Mouse (Mus musculus) hindbrain, embryonic 12.5 days (tissue): Measurements from ENCODE around the gene Nhsl2. TPM values are rescaled to one million over a fixed set of nuclear protein-coding genes. Genes with fewer than 3 reads are reported as not detected.
A peak's percentile ranks its signal among the peaks of the same experiment; 100 is the strongest.
"Not testable (repeated sequence)": the region's sequence is repeated elsewhere in the genome, so short reads cannot be mapped to it uniquely, and the experiment has no call there.

ENCODE experiments used
- ATAC-seq: fragments of 200-750 bp; cut with Nextera tagmentation; 2 replicates; pipeline ENCODE4 v1.8.0; 2017; ENCODE audit warnings: moderate TSS enrichment; ENCODE audit not compliant: low FRiP score
- H3K27ac ChIP-seq: fragments of 300-500 bp; sonication (generic); 2 replicates; pipeline ENCODE4 v1.5.1; 2016; ENCODE audit warnings: mild to moderate bottlenecking
- H3K27me3 ChIP-seq: fragments of 300-500 bp; sonication (generic); 2 replicates; pipeline ENCODE4 v1.6.1; 2016; ENCODE audit warnings: mild to moderate bottlenecking
- H3K36me3 ChIP-seq: fragments of 300-500 bp; sonication (generic); 2 replicates; pipeline ENCODE4 v1.6.1; 2016; ENCODE audit warnings: mild to moderate bottlenecking
- H3K4me1 ChIP-seq: fragments of 300-500 bp; sonication (generic); 2 replicates; pipeline ENCODE4 v1.6.1; 2016
- H3K4me2 ChIP-seq: fragments of 300-500 bp; sonication (generic); replicated peaks from 2 replicates; pipeline ENCODE4 v1.6.1; 2016; ENCODE audit warnings: mild to moderate bottlenecking
- H3K4me3 ChIP-seq: fragments of 300-500 bp; sonication (generic); 2 replicates; pipeline ENCODE4 v1.5.1; 2016; ENCODE audit warnings: mild to moderate bottlenecking
- H3K9ac ChIP-seq: fragments of 300-500 bp; sonication (generic); 2 replicates; pipeline ENCODE4 v1.6.1; 2016; ENCODE audit warnings: mild to moderate bottlenecking, moderate library complexity
- H3K9me3 ChIP-seq: fragments of 300-500 bp; sonication (generic); replicated peaks from 2 replicates; pipeline ENCODE4 v1.6.1; 2016; ENCODE audit warnings: mild to moderate bottlenecking
- WGBS: fragments of 180-500 bp; shearing (Covaris S2); methylation state at CpG from one replicate; pipeline ENCODE4 v1.1.7; 2016; 5-methylcytosine and 5-hydroxymethylcytosine counted together
- polyA plus RNA-seq: library from polyadenylated mRNA; unstranded; fragments of >200 nt; fragmentation: Nextera tagmentation; extraction: Ambion mirVana; gene quantifications from 2 replicates; pipeline ENCODE4 v1.2.1, GENCODE M21; 2016

Gene Nhsl2
- polyA plus RNA-seq, 1 experiment from 2014 or later: 14.7 TPM

DNA sequence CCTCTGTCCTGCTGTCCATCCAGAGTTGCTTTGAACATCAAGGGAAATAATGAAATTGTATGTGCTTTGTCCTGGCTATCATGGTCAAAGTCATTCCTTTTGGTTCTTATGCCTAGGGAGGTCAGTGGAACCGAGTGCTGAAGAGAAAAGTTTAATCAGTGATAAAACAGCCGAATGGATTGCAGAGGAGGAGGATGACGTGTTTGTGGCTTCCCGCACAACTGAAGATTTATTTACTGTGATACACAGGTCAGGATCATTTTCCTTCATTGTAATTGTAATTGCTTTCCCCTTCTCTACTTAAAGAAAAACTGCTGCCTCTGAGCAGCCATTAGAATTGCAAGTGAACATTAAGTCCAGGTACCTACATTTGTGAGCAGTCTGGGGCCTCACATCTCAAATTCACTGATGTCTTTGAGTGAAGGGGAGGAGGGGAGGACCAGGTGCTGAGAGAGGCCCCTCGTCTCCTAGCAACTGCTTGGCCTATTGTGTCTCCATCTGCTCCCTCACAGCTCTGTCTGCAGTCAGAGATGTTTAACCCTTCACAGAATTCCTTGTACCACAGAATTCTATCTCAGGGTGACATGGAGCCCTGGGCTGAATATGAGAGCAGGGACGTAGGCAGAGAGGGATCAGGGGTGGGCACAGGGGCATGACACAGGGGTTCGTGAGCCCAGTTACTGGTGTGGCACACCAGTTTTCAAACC, 232.5 kb downstream of the Nhsl2 start:
- peak overlapping the region; percentile 22; the same call in 1 of the 2 replicates for H3K4me2 ChIP-seq

DNA sequence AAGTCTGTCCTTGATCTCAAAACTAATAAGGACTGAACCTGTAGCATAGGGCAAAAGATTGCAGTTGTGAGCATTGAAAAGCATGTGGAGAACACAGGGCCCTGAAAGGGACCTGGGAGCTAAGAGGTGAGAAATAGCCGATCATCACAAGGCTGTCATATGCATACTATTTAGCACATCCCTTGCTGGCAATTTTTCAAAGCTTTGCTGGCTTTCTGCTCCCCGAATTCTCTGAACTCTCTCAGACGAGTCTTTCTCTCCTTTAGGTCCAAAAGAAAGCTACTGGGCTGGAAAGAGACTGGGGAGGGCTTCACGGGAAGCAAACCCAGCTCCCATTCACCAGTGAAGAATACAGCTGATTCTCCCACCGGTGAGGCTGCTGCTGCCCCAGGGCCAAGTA, 233.2 kb downstream of the Nhsl2 start:
- 34% methylated on average over 5 of the region's 5 CpGs for WGBS
- ATAC-seq: peak; percentile 48
- Histone ChIP-seq H3K4me1 (peaks cover 15% of the 10 kb centered on the region), H3K36me3 (no peaks in the 10 kb centered on the region), H3K27me3 (peaks cover 6% of the 10 kb centered on the region), H3K4me2 (peak overlapping the region; percentile 22; the same call in 1 of the 2 replicates), H3K27ac (peak overlapping the region; percentile 90), H3K9me3 (no peaks in the 10 kb centered on the region), H3K4me3 (no peak overlapping the region), H3K9ac (no peak overlapping the region)

More for the DNA sequence above, 232.5 kb downstream of the Nhsl2 start:
- ATAC-seq: peak; percentile 95
- Histone ChIP-seq H3K4me1 (peaks cover 15% of the 10 kb centered on the region), H3K9ac (no peak overlapping the region), H3K27me3 (peaks cover 6% of the 10 kb centered on the region), H3K4me3 (no peak overlapping the region), H3K27ac (peak overlapping the region; percentile 90), H3K36me3 (no peaks in the 10 kb centered on the region), H3K9me3 (no peaks in the 10 kb centered on the region)
- WGBS: 36% methylated on average over 7 of the region's 7 CpGs

DNA sequence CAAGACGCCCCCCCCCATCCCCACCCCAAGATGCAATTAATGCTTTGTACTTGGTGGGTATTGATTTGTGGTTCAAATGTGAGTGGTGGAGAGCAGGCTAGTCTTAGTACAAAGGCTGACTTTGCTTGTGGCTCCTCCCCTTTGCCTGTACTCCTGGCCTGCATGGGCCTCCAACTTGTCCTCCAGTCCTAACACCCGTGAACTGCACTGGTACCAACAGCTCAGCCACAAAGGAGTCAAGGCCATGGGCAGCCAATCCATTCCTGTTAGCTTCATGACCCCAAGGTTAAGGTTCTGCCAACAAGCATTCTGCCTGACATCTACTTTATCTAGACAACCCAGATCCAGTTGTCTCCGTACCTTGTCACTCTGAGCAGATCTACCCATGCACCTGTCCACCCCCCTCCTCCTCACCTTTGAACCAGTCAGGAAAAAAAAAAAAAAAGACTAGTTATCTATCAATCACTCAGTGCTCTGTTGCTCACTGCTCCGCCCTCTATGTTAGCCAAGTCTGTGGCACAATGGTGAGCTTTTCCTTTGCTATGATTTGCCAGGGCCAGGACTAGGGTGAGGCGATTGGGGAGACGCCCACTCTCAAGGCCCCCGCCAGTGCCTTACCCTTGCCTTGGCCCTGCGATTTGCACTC, 236.7 kb downstream of the Nhsl2 start:
- no peak overlapping the region for H3K4me3 ChIP-seq
- 80% methylated on average over 8 of the region's 8 CpGs for WGBS
- H3K4me1 ChIP-seq: peaks cover 15% of the 10 kb centered on the region
- H3K9ac ChIP-seq: no peak overlapping the region
- H3K9me3 ChIP-seq: no peaks in the 10 kb centered on the region
- H3K27me3 ChIP-seq: peaks cover 6% of the 10 kb centered on the region
- no peak overlapping the region for H3K4me2 ChIP-seq
- H3K36me3 ChIP-seq: no peaks in the 10 kb centered on the region
- no peak overlapping the region for H3K27ac ChIP-seq
- ATAC-seq: no peak

DNA sequence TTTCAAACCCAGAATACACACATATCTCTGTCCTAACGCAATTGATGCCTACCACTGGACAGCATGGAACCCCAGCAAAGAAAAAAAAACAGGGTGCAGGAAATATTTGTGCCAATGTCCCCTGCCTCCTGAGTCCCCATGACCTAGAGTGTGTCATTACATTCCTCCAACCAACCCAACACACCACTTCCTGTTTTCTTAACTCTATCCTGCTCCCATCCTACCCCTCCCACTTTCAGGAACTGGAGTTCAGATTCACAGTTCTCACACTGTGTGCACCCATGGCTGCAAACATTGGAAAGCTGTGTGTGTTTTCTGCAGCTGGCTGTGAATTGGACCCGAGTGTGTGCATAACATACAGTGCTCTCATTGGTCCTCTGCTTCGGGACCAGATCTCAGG, 241.4 kb downstream of the Nhsl2 start:
- H3K9me3 ChIP-seq: no peaks in the 10 kb centered on the region
- H3K36me3 ChIP-seq: no peaks in the 10 kb centered on the region
- WGBS: 82% methylated on average over 3 of the region's 3 CpGs
- H3K9ac ChIP-seq: no peak overlapping the region
- H3K27ac ChIP-seq: no peak overlapping the region
- no peak overlapping the region for H3K4me3 ChIP-seq
- no peak for ATAC-seq
- H3K27me3 ChIP-seq: peaks cover 9% of the 10 kb centered on the region; the same call in 1 of the 2 replicates
- H3K4me1 ChIP-seq: no peaks in the 10 kb centered on the region
- H3K4me2 ChIP-seq: no peak overlapping the region

DNA sequence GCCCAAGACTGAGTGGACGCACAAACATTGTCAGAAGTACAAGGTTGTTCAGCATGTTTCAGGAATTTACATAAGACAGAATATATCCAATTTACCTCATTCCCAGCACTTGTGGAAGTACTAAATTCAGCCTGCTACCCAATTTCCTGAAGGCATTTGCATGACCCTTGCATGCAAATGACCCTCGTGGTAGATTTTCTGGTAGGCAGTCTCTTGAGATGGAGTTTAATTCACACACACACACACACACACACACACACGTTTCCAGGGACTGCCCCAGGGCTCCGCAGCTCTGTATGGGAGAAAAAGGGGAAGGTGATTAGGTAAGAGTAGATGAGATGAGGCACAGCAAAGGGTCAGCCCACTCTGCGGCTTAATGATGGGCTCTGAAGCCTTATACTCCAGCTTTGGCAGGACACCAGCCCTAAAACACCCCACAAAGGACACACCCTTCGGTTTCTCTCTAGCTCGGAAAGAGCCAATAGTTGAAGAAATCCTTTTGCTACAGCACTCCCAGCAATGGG, 245.3 kb downstream of the Nhsl2 start:
- H3K27me3 ChIP-seq: 0 out of 2 replicates have a peak, but pooled peaks cover 3% of the 10 kb centered on the region
- WGBS: 75% methylated on average over 7 of the region's 7 CpGs
- H3K27ac ChIP-seq: no peak overlapping the region

DNA sequence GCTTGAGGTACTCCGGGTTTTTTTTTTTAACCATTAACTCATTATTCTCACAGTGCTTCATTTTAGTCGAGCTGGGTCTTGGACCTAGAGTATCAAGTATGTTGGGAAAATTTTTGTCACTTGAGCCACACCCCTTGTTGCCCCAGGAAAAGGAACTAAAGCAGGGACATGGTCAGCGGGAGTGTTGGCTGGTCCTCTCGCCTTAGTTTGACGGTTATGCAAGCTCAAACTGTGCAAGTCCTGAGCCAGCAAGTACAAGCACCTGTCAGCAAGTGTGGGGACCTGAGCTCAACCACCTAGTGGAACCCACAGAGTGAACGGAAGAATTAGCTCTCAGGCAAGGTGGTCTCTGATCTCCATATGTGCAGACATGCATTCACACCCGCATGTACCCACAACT, 252.7 kb downstream of the Nhsl2 start:
- Histone ChIP-seq H3K9ac (no peak overlapping the region), H3K4me2 (no peak overlapping the region), H3K4me3 (no peak overlapping the region), H3K4me1 (no peaks in the 10 kb centered on the region), H3K27ac (no peak overlapping the region), H3K27me3 (peaks cover 4% of the 10 kb centered on the region; the same call in 1 of the 2 replicates), H3K9me3 (no peaks in the 10 kb centered on the region), H3K36me3 (no peaks in the 10 kb centered on the region)
- no peak for ATAC-seq
- WGBS: 64% methylated on average over 7 of the region's 7 CpGs

More for the DNA sequence above, 245.3 kb downstream of the Nhsl2 start:
- Histone ChIP-seq H3K4me3 (no peak overlapping the region), H3K9ac (no peak overlapping the region), H3K36me3 (no peaks in the 10 kb centered on the region), H3K4me2 (no peak overlapping the region), H3K4me1 (no peaks in the 10 kb centered on the region), H3K9me3 (no peaks in the 10 kb centered on the region)
- no peak for ATAC-seq

DNA sequence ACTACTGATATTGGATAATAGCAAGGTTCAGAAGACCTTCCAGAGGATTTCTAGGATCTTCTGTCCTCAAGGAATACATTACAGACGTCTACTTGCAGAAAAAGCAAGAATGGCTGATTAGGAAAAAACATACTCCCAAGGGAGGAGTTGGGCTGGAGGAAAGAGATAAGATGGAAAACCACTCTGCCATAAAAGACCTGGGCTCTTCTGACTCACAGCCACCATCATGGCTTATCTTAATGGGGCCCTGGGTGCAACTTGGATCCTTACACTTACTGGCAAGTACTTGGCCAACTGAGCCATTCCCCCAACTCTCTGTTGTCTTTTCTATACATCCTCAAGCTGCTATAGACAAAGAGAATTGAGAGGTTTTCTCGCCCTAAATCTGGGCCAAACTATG, 254.6 kb downstream of the Nhsl2 start:
- H3K27ac ChIP-seq, ATAC-seq, H3K9me3 ChIP-seq, H3K4me1 ChIP-seq, H3K27me3 ChIP-seq, H3K4me3 ChIP-seq, H3K4me2 ChIP-seq, H3K36me3 ChIP-seq, H3K9ac ChIP-seq: not testable (repeated sequence)
- 84% methylated on average over 2 of the region's 2 CpGs for WGBS

DNA sequence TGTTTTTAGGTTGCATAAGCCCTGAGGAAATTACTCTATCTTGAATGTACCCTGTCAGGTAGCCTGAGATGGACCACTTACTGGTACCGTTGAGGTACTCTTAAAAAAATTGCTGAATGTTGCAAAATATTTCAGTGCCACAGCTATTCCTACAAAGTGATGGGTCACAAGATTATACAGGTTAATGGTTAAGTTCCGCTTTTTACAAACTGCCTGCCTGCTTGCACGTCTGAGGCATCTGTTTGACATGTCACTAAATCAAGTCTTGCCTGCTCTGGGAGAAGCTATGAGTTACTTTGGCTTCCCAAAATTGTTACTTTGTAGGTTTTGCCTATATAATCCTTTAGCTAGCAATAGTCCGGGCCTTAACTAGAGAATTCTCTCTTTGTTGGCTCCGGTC, 260.2 kb downstream of the Nhsl2 start:
- not testable (repeated sequence) for H3K4me3 ChIP-seq, H3K4me2 ChIP-seq, H3K9ac ChIP-seq, H3K36me3 ChIP-seq, H3K9me3 ChIP-seq, ATAC-seq, H3K4me1 ChIP-seq, H3K27ac ChIP-seq
- peaks cover 14% of the 10 kb centered on the region for H3K27me3 ChIP-seq
- 79% methylated on average over 5 of the region's 5 CpGs for WGBS

DNA sequence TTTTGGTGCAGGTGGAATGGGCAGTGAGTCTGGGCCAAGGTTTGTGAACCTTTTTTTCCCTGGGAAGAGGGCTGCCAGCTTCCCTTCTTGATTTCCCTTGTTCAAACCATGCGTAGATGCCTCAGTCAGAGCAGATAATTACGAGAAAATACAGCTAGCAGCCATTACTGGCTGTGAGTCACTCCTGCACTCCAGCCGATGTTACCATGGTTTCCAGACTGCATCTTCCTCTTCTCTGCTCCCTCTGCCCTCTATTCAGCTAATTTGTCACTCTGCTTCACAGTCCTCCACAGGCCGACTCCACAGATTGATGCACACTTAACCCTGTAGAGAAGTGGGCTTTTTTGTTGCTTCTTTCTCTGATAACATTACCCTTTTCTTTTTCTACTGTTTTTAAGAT, 266.5 kb downstream of the Nhsl2 start:
- no peak overlapping the region for H3K4me2 ChIP-seq
- no peaks in the 10 kb centered on the region for H3K36me3 ChIP-seq
- no peaks in the 10 kb centered on the region for H3K9me3 ChIP-seq
- no peak overlapping the region for H3K9ac ChIP-seq
- WGBS: 51% methylated on average over 4 of the region's 4 CpGs
- H3K4me1 ChIP-seq: no peaks in the 10 kb centered on the region; the same call in 1 of the 2 replicates
- H3K27ac ChIP-seq: peak overlapping the region; percentile 72
- no peak for ATAC-seq
- no peak overlapping the region for H3K4me3 ChIP-seq
- peaks cover 11% of the 10 kb centered on the region for H3K27me3 ChIP-seq

DNA sequence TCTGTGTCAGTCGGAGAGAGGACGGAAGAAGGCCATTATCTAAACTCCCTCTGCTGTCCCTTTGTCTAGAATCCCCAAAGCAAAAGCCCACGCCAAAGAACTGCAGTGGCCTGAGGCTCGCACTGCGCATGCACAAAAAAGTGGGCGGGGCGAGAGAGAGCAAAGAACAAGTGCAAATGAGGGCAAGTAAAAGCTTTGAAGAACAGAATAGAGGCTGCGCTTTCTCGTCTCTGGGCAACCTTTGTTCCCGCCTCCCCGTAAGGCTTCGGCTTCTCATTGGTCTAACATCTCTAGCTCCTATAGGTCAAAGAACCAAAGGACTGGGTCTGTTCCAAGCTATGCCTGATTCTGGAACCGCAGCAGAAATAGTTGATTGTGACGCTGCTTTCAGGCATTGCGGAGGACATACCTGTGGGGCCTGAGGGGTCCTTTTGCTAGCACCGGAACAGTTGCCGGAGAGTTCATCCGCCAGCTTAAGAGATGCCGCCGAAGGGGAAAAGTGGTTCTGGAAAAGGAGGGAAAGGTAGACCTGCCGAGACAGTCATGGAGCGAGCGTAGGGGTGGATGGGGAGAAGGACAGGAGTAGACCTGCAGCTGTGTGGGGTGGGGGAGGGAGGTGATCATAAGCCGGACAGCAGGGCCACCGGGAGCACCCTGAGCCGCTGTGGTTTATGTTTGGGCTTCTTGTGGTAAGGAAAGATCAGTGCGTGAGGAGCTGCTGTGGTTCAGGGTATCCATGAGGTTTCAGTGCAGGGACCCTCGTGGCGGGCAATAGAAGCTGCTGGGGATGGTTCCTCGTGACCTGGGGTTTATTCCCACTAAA, 270.1 kb downstream of the Nhsl2 start, which contains the start of gene Pin4:
Pin4 (plus strand) TSS at position 406 of the 823 bp plus-strand sequence.
- peaks cover 5% of the 10 kb centered on the region; the same call in 1 of the 2 replicates for H3K36me3 ChIP-seq
- ATAC-seq: peak; percentile 99
- no peaks in the 10 kb centered on the region; the same call in 1 of the 2 replicates for H3K4me1 ChIP-seq
- H3K4me2 ChIP-seq: peak within 1 kb of the TSS; percentile 63
- peak within 1 kb of the TSS; percentile 67 for H3K9ac ChIP-seq
- H3K27me3 ChIP-seq: no peaks in the 10 kb centered on the region
- WGBS: 16% methylated on average over 30 of the region's 30 CpGs
- H3K4me3 ChIP-seq: peak within 1 kb of the TSS; percentile 58
- H3K27ac ChIP-seq: peak within 1 kb of the TSS; percentile 62
- no peaks in the 10 kb centered on the region for H3K9me3 ChIP-seq

DNA sequence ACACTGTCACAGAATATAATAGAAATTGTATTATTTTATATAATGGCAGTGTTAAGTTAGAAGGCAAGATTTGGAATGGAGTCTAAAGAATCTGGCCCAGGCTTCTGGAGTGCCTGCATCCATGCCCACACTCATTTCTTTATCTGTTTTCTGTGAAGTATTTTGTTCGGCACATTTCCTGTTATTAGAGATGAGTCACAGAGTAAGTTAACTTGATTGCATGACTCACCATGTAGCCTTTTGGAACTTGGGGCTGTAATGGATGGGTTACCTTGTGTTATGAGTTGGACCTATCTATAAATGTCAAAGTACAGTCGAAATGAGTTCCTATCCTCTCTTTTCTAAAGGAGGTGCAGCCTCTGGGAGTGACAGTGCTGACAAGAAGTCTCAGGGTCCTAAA, 272.1 kb downstream of the Nhsl2 start:
- H3K36me3 ChIP-seq: peaks cover 8% of the 10 kb centered on the region; the same call in 1 of the 2 replicates
- WGBS: 87% methylated on average over 2 of the region's 2 CpGs
- no peak overlapping the region for H3K27ac ChIP-seq
- H3K9ac ChIP-seq: no peak overlapping the region
- H3K4me3 ChIP-seq: no peak overlapping the region
- no peaks in the 10 kb centered on the region; the same call in 1 of the 2 replicates for H3K4me1 ChIP-seq
- ATAC-seq: no peak
- no peaks in the 10 kb centered on the region for H3K9me3 ChIP-seq
- no peak overlapping the region for H3K4me2 ChIP-seq
- no peaks in the 10 kb centered on the region for H3K27me3 ChIP-seq

DNA sequence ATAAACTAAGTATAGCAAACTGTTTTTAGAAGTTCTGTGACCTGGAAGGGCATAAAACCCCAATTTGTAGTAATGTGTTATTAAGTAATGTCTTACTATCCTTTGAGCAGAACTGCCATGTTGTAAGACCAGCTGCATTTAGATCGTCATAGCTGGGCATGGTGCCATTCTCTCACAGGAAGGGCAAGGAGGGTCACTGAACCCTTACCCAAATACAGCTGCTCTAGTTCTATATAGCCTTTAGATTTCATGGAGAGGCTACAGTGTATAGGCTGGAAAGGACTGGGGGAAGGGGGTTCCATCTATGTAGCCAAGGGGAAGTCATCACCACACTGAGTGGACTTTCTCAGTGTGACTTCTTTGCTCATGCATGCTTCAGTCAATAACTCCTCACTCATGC, 292.0 kb downstream of the Nhsl2 start:
- Histone ChIP-seq H3K4me3 (no peak overlapping the region), H3K4me2 (no peak overlapping the region), H3K27me3 (no peaks in the 10 kb centered on the region; the same call in none of the 2 replicates), H3K36me3 (peaks cover 6% of the 10 kb centered on the region; the same call in 1 of the 2 replicates), H3K27ac (no peak overlapping the region), H3K4me1 (no peaks in the 10 kb centered on the region), H3K9me3 (no peaks in the 10 kb centered on the region), H3K9ac (no peak overlapping the region)
- 88% methylated on average over 1 of the region's 1 CpGs for WGBS
- ATAC-seq: no peak
